Mouse (Mus musculus): ENCODE data around the gene Tmem54.

- no peak for TF ChIP-seq CTCF (IDR thresholded peaks at IDR 0.05; ENCODE audit: control insufficient read depth, insufficient read depth, low read length)
- TF ChIP-seq POLR2A (IDR thresholded peaks at IDR 0.05; ENCODE audit: borderline replicate concordance, control insufficient read depth, low read depth, low read length) = no peak
Observed at GRCm38 (mm10) chr4:129145411-129145810, 40.1 kb downstream of the Tmem54 start.
